Mouse (Mus musculus) CD8-positive naive resting alpha-beta T cell, adult 57 days (primary cell): ENCODE measurements around the gene Gm3488. TPM values are rescaled to one million over a fixed set of nuclear protein-coding genes. Genes with fewer than 3 reads are reported as not detected.

Experiments
- total RNA-seq: library from RNA; stranded (reverse); gene quantifications from one replicate; pipeline ENCODE4 v1.2.4, GENCODE M21; 2023

The Gm3488 gene
- not detected for total RNA-seq

DNA sequence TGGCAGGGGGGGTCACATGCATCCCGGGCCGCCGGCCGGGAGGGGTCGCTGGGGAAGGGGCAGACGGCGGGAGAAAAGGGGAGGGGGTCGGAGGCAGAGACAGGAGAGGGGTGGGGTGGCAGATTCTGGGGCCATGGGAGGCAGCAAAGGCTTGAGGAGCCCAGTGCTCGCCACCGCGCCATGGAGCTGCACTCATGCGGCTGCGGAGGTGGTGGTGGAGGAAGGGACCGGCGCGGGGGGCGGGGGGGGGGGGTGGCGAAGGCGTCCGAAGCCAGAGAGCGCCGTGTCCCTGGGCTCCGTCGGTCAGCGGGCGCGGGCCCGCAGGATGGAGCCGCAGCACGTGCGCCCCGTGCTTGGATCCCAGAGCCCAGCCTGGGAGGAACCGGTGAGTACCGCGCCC is at the start of gene Gm3488:
TSS of gene Gm3488 (plus strand) at position 301 of the 400 bp plus-strand sequence.

GRCm38 (mm10) chr14:5455367-5455766 is 46.1 kb upstream of the Gm3488 start, which contains the start of gene Gm3194:
Gene Gm3194 (minus strand): TSS chr14:5455467.

DNA sequence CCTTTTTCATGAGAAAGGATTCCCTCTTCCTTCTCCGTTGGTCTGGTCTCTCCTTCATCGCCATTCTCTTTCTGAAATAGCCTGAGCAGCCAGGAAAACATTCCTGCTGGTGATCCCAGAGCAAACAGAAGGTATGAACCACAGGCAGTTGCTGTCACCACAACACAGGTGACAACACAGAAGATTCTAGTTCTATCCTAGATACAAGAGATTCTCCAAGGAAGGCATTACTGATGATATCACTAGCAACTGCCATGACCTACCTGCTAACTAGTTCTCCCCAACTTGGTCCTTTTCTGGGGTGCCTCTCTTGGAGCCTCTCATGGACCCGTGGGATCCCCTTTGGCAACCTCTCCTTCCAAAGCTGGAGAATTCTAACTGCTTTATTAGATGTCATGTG is 23.7 kb upstream of the Gm3488 start, which contains the start of gene Gm8246:
TSS of gene Gm8246 (minus strand) at position 101 of the 400 bp plus-strand sequence.

GRCm38 (mm10) chr14:5483907-5484306 is 17.6 kb upstream of the Gm3488 start, which contains the start of gene Gm3187:
Gene Gm3187 (plus strand): TSS chr14:5484207.

DNA sequence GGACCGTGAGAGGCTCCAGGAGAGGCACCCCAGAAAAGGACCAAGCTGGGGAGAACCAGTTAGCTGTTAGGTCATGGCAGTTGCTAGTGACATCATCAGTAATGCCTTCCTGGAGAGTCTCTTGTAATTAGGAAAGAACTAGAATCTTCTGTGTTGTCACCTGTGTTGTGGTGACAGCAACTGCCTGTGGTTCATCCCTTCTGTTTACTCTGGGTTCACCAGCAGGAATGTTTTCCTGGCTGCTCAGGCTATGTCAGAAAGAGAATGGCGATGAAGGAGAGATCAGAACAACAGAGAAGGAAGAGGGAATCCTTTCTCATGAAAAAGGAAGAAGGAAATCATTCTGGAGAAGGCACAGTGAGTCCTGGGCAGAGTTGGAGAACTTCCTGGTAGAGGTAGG is 36.7 kb downstream of the Gm3488 start, which contains the start of gene Gm3532:
TSS of gene Gm3532 (plus strand) at position 301 of the 400 bp plus-strand sequence.

Other genes starting within 250 kb of the Gm3488 start
- gene Gm3526, start 241.1 kb upstream of the Gm3488 start, total RNA-seq, result not detected
- not detected for gene Gm3542, start 166.7 kb upstream of the Gm3488 start, total RNA-seq
- not detected for gene Gm3500, start 112.6 kb upstream of the Gm3488 start, total RNA-seq
- gene Gm3194, start 46.2 kb upstream of the Gm3488 start, total RNA-seq, result 0.70 TPM
- not detected for gene Gm8246, start 23.8 kb upstream of the Gm3488 start, total RNA-seq
- gene Gm3187, start 17.5 kb upstream of the Gm3488 start, total RNA-seq, result not detected
- not detected for gene Gm3532, start 36.8 kb downstream of the Gm3488 start, total RNA-seq
- gene Gm8265, start 131.4 kb downstream of the Gm3488 start, total RNA-seq, result not detected
- not detected for gene Gm9603, start 185.8 kb downstream of the Gm3488 start, total RNA-seq
- 0.37 TPM for gene Gm3373, start 239.9 kb downstream of the Gm3488 start, total RNA-seq